Mouse (Mus musculus) heart, embryonic 12.5 days (tissue): ENCODE results near the gene Lbp. TPM values are rescaled to one million over a fixed set of nuclear protein-coding genes. Genes with fewer than 3 reads are reported as not detected.
A peak's percentile ranks its signal among the peaks of the same experiment; 100 is the strongest.

ENCODE experiments used
- ATAC-seq: fragments of 200-750 bp; cut with Nextera tagmentation; 2 replicates; pipeline ENCODE4 v1.8.0; 2017; ENCODE audit warnings: moderate TSS enrichment, moderate library complexity; ENCODE audit not compliant: insufficient number of reproducible peaks, low FRiP score
- H3K27ac ChIP-seq: fragments of 300-500 bp; sonication (generic); 2 replicates; pipeline ENCODE4 v1.5.1; 2016; ENCODE audit warnings: mild to moderate bottlenecking, moderate library complexity; ENCODE audit not compliant: poor library complexity, severe bottlenecking
- H3K27me3 ChIP-seq: fragments of 300-500 bp; sonication (generic); replicated peaks from 2 replicates; pipeline ENCODE4 v1.6.1; 2016; ENCODE audit warnings: mild to moderate bottlenecking, moderate library complexity
- H3K36me3 ChIP-seq: fragments of 300-500 bp; sonication (generic); 2 replicates; pipeline ENCODE4 v1.6.1; 2016; ENCODE audit warnings: mild to moderate bottlenecking, moderate library complexity
- H3K4me1 ChIP-seq: fragments of 300-500 bp; sonication (generic); replicated peaks from 2 replicates; pipeline ENCODE4 v1.6.1; 2016; ENCODE audit warnings: mild to moderate bottlenecking
- H3K4me2 ChIP-seq: fragments of 300-500 bp; sonication (generic); 2 replicates; pipeline ENCODE4 v1.6.1; 2016; ENCODE audit warnings: mild to moderate bottlenecking, moderate library complexity
- H3K4me3 ChIP-seq: fragments of 300-500 bp; sonication (generic); 2 replicates; pipeline ENCODE4 v1.5.1; 2016; ENCODE audit warnings: mild to moderate bottlenecking
- H3K9ac ChIP-seq: fragments of 300-500 bp; sonication (generic); 2 replicates; pipeline ENCODE4 v1.6.1; 2016; ENCODE audit warnings: mild to moderate bottlenecking, moderate library complexity
- H3K9me3 ChIP-seq: fragments of 300-500 bp; sonication (generic); replicated peaks from 2 replicates; pipeline ENCODE4 v1.6.1; 2016; ENCODE audit warnings: mild to moderate bottlenecking, moderate library complexity
- WGBS: fragments of 180-500 bp; shearing (Covaris S2); methylation state at CpG from one replicate; pipeline ENCODE4 v1.1.7; 2016; 5-methylcytosine and 5-hydroxymethylcytosine counted together
- polyA plus RNA-seq: library from polyadenylated mRNA; unstranded; fragments of >200 nt; fragmentation: Nextera tagmentation; extraction: Ambion mirVana; gene quantifications from 2 replicates; pipeline ENCODE4 v1.2.1, GENCODE M21; 2016

The Lbp gene
- polyA plus RNA-seq, 1 experiment from 2014 or later: 13.3 TPM

GRCm38 (mm10) chr2:158276878-158277277 is 29.4 kb upstream of the Lbp start:
- Histone ChIP-seq H3K36me3 (no peaks in the 10 kb centered on the region), H3K27me3 (peaks cover 2% of the 10 kb centered on the region), H3K4me3 (no peak overlapping the region), H3K9me3 (no peaks in the 10 kb centered on the region), H3K9ac (no peak overlapping the region), H3K4me1 (peaks cover 3% of the 10 kb centered on the region; the same call in 1 of the 2 replicates), H3K27ac (no peak overlapping the region), H3K4me2 (no peak overlapping the region)
- no peak for ATAC-seq
- 60% methylated on average over 4 of the region's 4 CpGs for WGBS

- Histone ChIP-seq H3K4me3 (no peak overlapping the region), H3K9me3 (no peaks in the 10 kb centered on the region), H3K36me3 (no peaks in the 10 kb centered on the region), H3K27ac (no peak overlapping the region), H3K27me3 (peaks cover 9% of the 10 kb centered on the region), H3K9ac (no peak overlapping the region), H3K4me1 (peaks cover 12% of the 10 kb centered on the region), H3K4me2 (no peak overlapping the region)
- WGBS: 79% methylated on average over 4 of the region's 4 CpGs
- ATAC-seq: no peak
Observed at GRCm38 (mm10) chr2:158279656-158280055, 26.6 kb upstream of the Lbp start.

- 62% methylated on average over 16 of the region's 16 CpGs for WGBS
- ATAC-seq: no peak
- H3K9ac ChIP-seq: no peak overlapping the region
Observed at GRCm38 (mm10) chr2:158281497-158282205, 24.6 kb upstream of the Lbp start.

GRCm38 (mm10) chr2:158283136-158283535 is 23.2 kb upstream of the Lbp start:
- no peak overlapping the region for H3K4me3 ChIP-seq
- H3K9ac ChIP-seq: no peak overlapping the region
- H3K9me3 ChIP-seq: no peaks in the 10 kb centered on the region
- peaks cover 9% of the 10 kb centered on the region; the same call in 1 of the 2 replicates for H3K27me3 ChIP-seq
- H3K4me1 ChIP-seq: peaks cover 12% of the 10 kb centered on the region
- H3K4me2 ChIP-seq: no peak overlapping the region
- ATAC-seq: no peak
- H3K27ac ChIP-seq: no peak overlapping the region
- H3K36me3 ChIP-seq: no peaks in the 10 kb centered on the region
- 67% methylated on average over 7 of the region's 7 CpGs for WGBS

More at GRCm38 (mm10) chr2:158281497-158282205, 24.6 kb upstream of the Lbp start:
- Histone ChIP-seq H3K4me1 (peaks cover 12% of the 10 kb centered on the region), H3K4me3 (no peak overlapping the region), H3K27me3 (peaks cover 9% of the 10 kb centered on the region), H3K4me2 (no peak overlapping the region), H3K36me3 (no peaks in the 10 kb centered on the region), H3K27ac (no peak overlapping the region), H3K9me3 (no peaks in the 10 kb centered on the region)

- H3K4me2 ChIP-seq: no peak overlapping the region
- no peak overlapping the region for H3K27ac ChIP-seq
- H3K9ac ChIP-seq: 0 out of 2 replicates have a peak overlapping the region, but pooled peaks have one; percentile 16
- H3K4me1 ChIP-seq: peaks cover 12% of the 10 kb centered on the region
- 51% methylated on average over 6 of the region's 6 CpGs for WGBS
- ATAC-seq: no peak
- H3K36me3 ChIP-seq: no peaks in the 10 kb centered on the region
- H3K9me3 ChIP-seq: no peaks in the 10 kb centered on the region
- H3K4me3 ChIP-seq: no peak overlapping the region
- peaks cover 9% of the 10 kb centered on the region; the same call in 1 of the 2 replicates for H3K27me3 ChIP-seq
Observed at GRCm38 (mm10) chr2:158283771-158284170, 22.5 kb upstream of the Lbp start.

- 21% methylated on average over 11 of the region's 11 CpGs for WGBS
- Histone ChIP-seq H3K4me2 (0 out of 2 replicates have a peak overlapping the region, but pooled peaks have one; percentile 9), H3K4me1 (peaks cover 12% of the 10 kb centered on the region), H3K4me3 (no peak overlapping the region), H3K9ac (no peak overlapping the region), H3K9me3 (no peaks in the 10 kb centered on the region), H3K27me3 (peaks cover 9% of the 10 kb centered on the region; the same call in 1 of the 2 replicates), H3K36me3 (no peaks in the 10 kb centered on the region), H3K27ac (no peak overlapping the region)
- ATAC-seq: 0 out of 2 replicates have a peak, but pooled peaks have one; percentile 25
Observed at GRCm38 (mm10) chr2:158284571-158284970, 21.7 kb upstream of the Lbp start.

- no peak overlapping the region for H3K4me3 ChIP-seq
- no peaks in the 10 kb centered on the region for H3K9me3 ChIP-seq
- no peak overlapping the region for H3K4me2 ChIP-seq
- H3K27me3 ChIP-seq: peaks cover 9% of the 10 kb centered on the region; the same call in 1 of the 2 replicates
- 76% methylated on average over 6 of the region's 6 CpGs for WGBS
- peaks cover 12% of the 10 kb centered on the region for H3K4me1 ChIP-seq
- H3K9ac ChIP-seq: no peak overlapping the region
- H3K36me3 ChIP-seq: no peaks in the 10 kb centered on the region
- H3K27ac ChIP-seq: no peak overlapping the region
- ATAC-seq: no peak
Observed at GRCm38 (mm10) chr2:158285655-158286054, 20.6 kb upstream of the Lbp start.

GRCm38 (mm10) chr2:158295700-158296099 is 10.6 kb upstream of the Lbp start:
- no peak overlapping the region for H3K4me3 ChIP-seq
- H3K9me3 ChIP-seq: no peaks in the 10 kb centered on the region
- no peaks in the 10 kb centered on the region for H3K36me3 ChIP-seq
- H3K27ac ChIP-seq: no peak overlapping the region
- 51% methylated on average over 9 of the region's 9 CpGs for WGBS
- no peaks in the 10 kb centered on the region for H3K27me3 ChIP-seq
- no peak; the same call in 1 of the 2 replicates for ATAC-seq
- no peak overlapping the region for H3K9ac ChIP-seq
- no peak overlapping the region for H3K4me2 ChIP-seq
- H3K4me1 ChIP-seq: peaks cover 10% of the 10 kb centered on the region

- H3K9me3 ChIP-seq: no peaks in the 10 kb centered on the region
- H3K4me1 ChIP-seq: peaks cover 10% of the 10 kb centered on the region
- no peak overlapping the region for H3K4me2 ChIP-seq
- no peak overlapping the region for H3K27ac ChIP-seq
- no peaks in the 10 kb centered on the region for H3K27me3 ChIP-seq
- H3K4me3 ChIP-seq: no peak overlapping the region
- WGBS: 80% methylated on average over 3 of the region's 3 CpGs
- no peak overlapping the region for H3K9ac ChIP-seq
- no peaks in the 10 kb centered on the region for H3K36me3 ChIP-seq
- no peak for ATAC-seq
Observed at GRCm38 (mm10) chr2:158299203-158299602, 7.1 kb upstream of the Lbp start.

GRCm38 (mm10) chr2:158299731-158300130 is 6.6 kb upstream of the Lbp start:
- no peaks in the 10 kb centered on the region for H3K9me3 ChIP-seq

GRCm38 (mm10) chr2:158302807-158303206 is 3.5 kb upstream of the Lbp start:
- Histone ChIP-seq H3K27me3 (no peaks in the 10 kb centered on the region), H3K4me2 (no peak overlapping the region), H3K4me3 (no peak overlapping the region), H3K27ac (no peak overlapping the region), H3K9me3 (no peaks in the 10 kb centered on the region), H3K9ac (no peak overlapping the region), H3K4me1 (peaks cover 12% of the 10 kb centered on the region), H3K36me3 (no peaks in the 10 kb centered on the region)
- 75% methylated on average over 3 of the region's 3 CpGs for WGBS
- no peak for ATAC-seq

More at GRCm38 (mm10) chr2:158299731-158300130, 6.6 kb upstream of the Lbp start:
- H3K27me3 ChIP-seq: no peaks in the 10 kb centered on the region
- no peak for ATAC-seq
- H3K4me2 ChIP-seq: no peak overlapping the region
- WGBS: 62% methylated on average over 4 of the region's 4 CpGs
- H3K9ac ChIP-seq: no peak overlapping the region
- no peaks in the 10 kb centered on the region for H3K36me3 ChIP-seq
- H3K4me1 ChIP-seq: peaks cover 10% of the 10 kb centered on the region
- no peak overlapping the region for H3K27ac ChIP-seq
- no peak overlapping the region for H3K4me3 ChIP-seq
